Mouse (Mus musculus): ENCODE data around the gene Dip2c. TPM values are rescaled to one million over a fixed set of nuclear protein-coding genes. Genes with fewer than 3 reads are reported as not detected.

Dip2c gene
- polyA plus RNA-seq, 1 experiment, result 29.9 TPM

- DNase-seq (ENCODE audit: extremely low spot score in 1 of 2, low spot score in 1 of 2), result no peak
Measured at GRCm38 (mm10) chr13:9325262-9325661, 48.9 kb downstream of the Dip2c start.

GRCm38 (mm10) chr13:9329307-9329915 lies 53.1 kb downstream of the Dip2c start:
- DNase-seq (ENCODE audit: extremely low spot score in 1 of 2, low spot score in 1 of 2), result peak in 1 of 2 experiments; percentile 25

- DNase-seq (ENCODE audit: extremely low spot score in 1 of 2, low spot score in 1 of 2), result peak in 1 of 2 experiments; percentile 30
Measured at GRCm38 (mm10) chr13:9333187-9333586, 56.9 kb downstream of the Dip2c start.

- DNase-seq (ENCODE audit: extremely low spot score in 1 of 2, low spot score in 1 of 2), result no peak
Measured at GRCm38 (mm10) chr13:9340293-9340692, 64.0 kb downstream of the Dip2c start.

- no peak for DNase-seq (ENCODE audit: extremely low spot score in 1 of 2, low spot score in 1 of 2)
Measured at GRCm38 (mm10) chr13:9342696-9343095, 66.4 kb downstream of the Dip2c start.

GRCm38 (mm10) chr13:9347448-9347847 lies 71.1 kb downstream of the Dip2c start:
- no peak for DNase-seq (ENCODE audit: extremely low spot score in 1 of 2, low spot score in 1 of 2)

- peak; percentile 24 to 77 for DNase-seq (ENCODE audit: extremely low spot score in 1 of 2, low spot score in 1 of 2)
Measured at GRCm38 (mm10) chr13:9350670-9351069, 74.3 kb downstream of the Dip2c start.

GRCm38 (mm10) chr13:9353890-9354289 lies 77.6 kb downstream of the Dip2c start:
- DNase-seq (ENCODE audit: extremely low spot score in 1 of 2, low spot score in 1 of 2), result no peak

GRCm38 (mm10) chr13:9355331-9355730 lies 79.0 kb downstream of the Dip2c start:
- no peak for DNase-seq (ENCODE audit: extremely low spot score in 1 of 2, low spot score in 1 of 2)

- DNase-seq (ENCODE audit: extremely low spot score in 1 of 2, low spot score in 1 of 2), result peak in 1 of 2 experiments; percentile 52
Measured at GRCm38 (mm10) chr13:9361457-9361856, 85.1 kb downstream of the Dip2c start.

- no peak for DNase-seq (ENCODE audit: extremely low spot score in 1 of 2, low spot score in 1 of 2)
Measured at GRCm38 (mm10) chr13:9371387-9371786, 95.1 kb downstream of the Dip2c start.

- no peak for DNase-seq (ENCODE audit: extremely low spot score in 1 of 2, low spot score in 1 of 2)
Measured at GRCm38 (mm10) chr13:9377130-9377529, 100.8 kb downstream of the Dip2c start.

- no peak for DNase-seq (ENCODE audit: extremely low spot score in 1 of 2, low spot score in 1 of 2)
Measured at GRCm38 (mm10) chr13:9380740-9381410, 104.5 kb downstream of the Dip2c start.

GRCm38 (mm10) chr13:9388017-9388416 lies 111.7 kb downstream of the Dip2c start:
- DNase-seq (ENCODE audit: extremely low spot score in 1 of 2, low spot score in 1 of 2), result no peak

GRCm38 (mm10) chr13:9389334-9389733 lies 113.0 kb downstream of the Dip2c start:
- DNase-seq (ENCODE audit: extremely low spot score in 1 of 2, low spot score in 1 of 2), result no peak

- DNase-seq (ENCODE audit: extremely low spot score in 1 of 2, low spot score in 1 of 2), result no peak
Measured at GRCm38 (mm10) chr13:9390204-9390804, 114.0 kb downstream of the Dip2c start.

GRCm38 (mm10) chr13:9393470-9393869 lies 117.1 kb downstream of the Dip2c start:
- peak in 1 of 2 experiments; percentile 27 for DNase-seq (ENCODE audit: extremely low spot score in 1 of 2, low spot score in 1 of 2)

- no peak for DNase-seq (ENCODE audit: extremely low spot score in 1 of 2, low spot score in 1 of 2)
Measured at GRCm38 (mm10) chr13:9395286-9395685, 119.0 kb downstream of the Dip2c start.

- DNase-seq (ENCODE audit: extremely low spot score in 1 of 2, low spot score in 1 of 2), result no peak
Measured at GRCm38 (mm10) chr13:9398846-9399245, 122.5 kb downstream of the Dip2c start.

GRCm38 (mm10) chr13:9405399-9405798 lies 129.1 kb downstream of the Dip2c start:
- DNase-seq (ENCODE audit: extremely low spot score in 1 of 2, low spot score in 1 of 2), result no peak

- no peak for DNase-seq (ENCODE audit: extremely low spot score in 1 of 2, low spot score in 1 of 2)
Measured at GRCm38 (mm10) chr13:9408983-9409382, 132.7 kb downstream of the Dip2c start.

GRCm38 (mm10) chr13:9418441-9418840 lies 142.1 kb downstream of the Dip2c start:
- no peak for DNase-seq (ENCODE audit: extremely low spot score in 1 of 2, low spot score in 1 of 2)

Data from frontal cortex, adult 2 months (tissue).